Mouse (Mus musculus) 416B (cell line): Measurements from ENCODE around the gene Preb.

Source experiments
- DNase-seq: peaks from one replicate; pipeline ENCODE4 v3.0.0; 2011; ENCODE audit warnings: low read depth

Preb gene

GRCm38 (mm10) chr5:30921256-30922033 is 38.7 kb downstream of the Preb start, which contains the start of gene Khk:
Khk (plus strand) TSS chr5:30921431.
- DNase-seq = peak; percentile 96

- DNase-seq = no peak
Measured at GRCm38 (mm10) chr5:30920621-30921020, 39.5 kb downstream of the Preb start.

GRCm38 (mm10) chr5:30919831-30920614 is 40.1 kb downstream of the Preb start:
- no peak for DNase-seq

- no peak for DNase-seq
Measured at GRCm38 (mm10) chr5:30918691-30919090, 41.5 kb downstream of the Preb start.

- no peak for DNase-seq
Measured at GRCm38 (mm10) chr5:30917891-30918670, 42.1 kb downstream of the Preb start.

- no peak for DNase-seq
Measured at GRCm38 (mm10) chr5:30917348-30917747, 42.8 kb downstream of the Preb start.

- DNase-seq = no peak
Measured at GRCm38 (mm10) chr5:30916841-30917240, 43.3 kb downstream of the Preb start.

- peak; percentile 97 for DNase-seq
Measured at GRCm38 (mm10) chr5:30915974-30916433, 44.2 kb downstream of the Preb start.

- no peak for DNase-seq
Measured at GRCm38 (mm10) chr5:30915456-30915855, 44.7 kb downstream of the Preb start.

- DNase-seq = no peak
Measured at GRCm38 (mm10) chr5:30914849-30915248, 45.3 kb downstream of the Preb start.

GRCm38 (mm10) chr5:30914101-30914635 is 46.0 kb downstream of the Preb start:
- no peak for DNase-seq

GRCm38 (mm10) chr5:30913060-30913841 is 46.9 kb downstream of the Preb start, which contains the start of gene Emilin1:
Emilin1 (plus strand) TSS chr5:30913402.
- DNase-seq = peak; percentile 21

- no peak for DNase-seq
Measured at GRCm38 (mm10) chr5:30912156-30912555, 48.0 kb downstream of the Preb start.

GRCm38 (mm10) chr5:30910481-30910880 is 49.7 kb downstream of the Preb start:
- peak; percentile 39 for DNase-seq

GRCm38 (mm10) chr5:30909863-30910262 is 50.3 kb downstream of the Preb start:
- DNase-seq = no peak

GRCm38 (mm10) chr5:30909300-30909659 is 50.9 kb downstream of the Preb start:
- DNase-seq = no peak

GRCm38 (mm10) chr5:30908426-30909299 is 51.5 kb downstream of the Preb start:
- DNase-seq = no peak

- peak; percentile 96 for DNase-seq
Measured at GRCm38 (mm10) chr5:30907413-30908059, 52.6 kb downstream of the Preb start, which contains the start of gene Ost4. Ost4 (minus strand) TSS chr5:30907788.

- DNase-seq = peak; percentile 35
Measured at GRCm38 (mm10) chr5:30901860-30902259, 58.3 kb downstream of the Preb start.
